Mouse (Mus musculus) kidney, adult 8-10 months (tissue): ENCODE measurements at regions not wholly inside any gene's neighbourhood (a gene's known extent, or its start where the extent isn't known, plus 50 kb on each side); places are given as distances from the start of the nearest gene placed in this dataset.
A peak's percentile ranks its signal among the peaks of the same experiment; 100 is the strongest.

Experiments
- DNase-seq, 2 experiments: peaks; one replicate each; pipeline ENCODE4 v3.0.0; 2022

GRCm38 (mm10) chr10:37589889-37590288 lies 451.2 kb upstream of the Marcks start:
- no peak for DNase-seq

- no peak for DNase-seq
Observed at GRCm38 (mm10) chr10:37589009-37589408, 450.3 kb upstream of the Marcks start.

GRCm38 (mm10) chr10:37571171-37571570 lies 432.5 kb upstream of the Marcks start:
- no peak for DNase-seq

- DNase-seq, result no peak
Observed at GRCm38 (mm10) chr10:37561705-37562104, 423.0 kb upstream of the Marcks start.

- no peak for DNase-seq
Observed at GRCm38 (mm10) chr10:37549446-37549845, 410.7 kb upstream of the Marcks start.

GRCm38 (mm10) chr10:37540703-37541102 lies 402.0 kb upstream of the Marcks start:
- no peak for DNase-seq

- DNase-seq, result no peak
Observed at GRCm38 (mm10) chr10:37505966-37506615, 367.4 kb upstream of the Marcks start.

GRCm38 (mm10) chr10:37504468-37504867 lies 365.7 kb upstream of the Marcks start:
- DNase-seq, result peak in 1 of 2 experiments; percentile 2

- no peak for DNase-seq
Observed at GRCm38 (mm10) chr10:37502505-37502904, 363.8 kb upstream of the Marcks start.

GRCm38 (mm10) chr10:37501043-37501442 lies 362.3 kb upstream of the Marcks start:
- DNase-seq, result no peak

- DNase-seq, result no peak
Observed at GRCm38 (mm10) chr10:37495467-37495866, 356.7 kb upstream of the Marcks start.

- no peak for DNase-seq
Observed at GRCm38 (mm10) chr10:37494552-37495166, 355.9 kb upstream of the Marcks start.

GRCm38 (mm10) chr10:37494098-37494497 lies 355.4 kb upstream of the Marcks start:
- DNase-seq, result no peak

- DNase-seq, result no peak
Observed at GRCm38 (mm10) chr10:37484311-37485023, 345.7 kb upstream of the Marcks start.

GRCm38 (mm10) chr10:37483521-37483920 lies 344.8 kb upstream of the Marcks start:
- DNase-seq, result peak; percentile 22 to 62

GRCm38 (mm10) chr10:37481879-37482278 lies 343.2 kb upstream of the Marcks start:
- DNase-seq, result no peak

- DNase-seq, result peak in 1 of 2 experiments; percentile 3
Observed at GRCm38 (mm10) chr10:37480331-37480730, 341.6 kb upstream of the Marcks start.

GRCm38 (mm10) chr10:37478108-37478507 lies 339.4 kb upstream of the Marcks start:
- DNase-seq, result no peak

GRCm38 (mm10) chr10:37473086-37473485 lies 334.4 kb upstream of the Marcks start:
- DNase-seq, result no peak

GRCm38 (mm10) chr10:37457384-37457783 lies 318.7 kb upstream of the Marcks start:
- no peak for DNase-seq

GRCm38 (mm10) chr10:37449894-37450293 lies 311.2 kb upstream of the Marcks start:
- DNase-seq, result no peak

- DNase-seq, result peak; percentile 9 to 30
Observed at GRCm38 (mm10) chr10:37447333-37448204, 308.8 kb upstream of the Marcks start.
